Mouse (Mus musculus) CH12.LX (cell line): ENCODE data around the gene Traf4. TPM values are rescaled to one million over a fixed set of nuclear protein-coding genes. Genes with fewer than 3 reads are reported as not detected.

Experiments used
- DNase-seq: peaks from one replicate; pipeline ENCODE4 v3.0.0-alpha.2; 2013; ENCODE audit errors: extremely low read depth
- H3K27ac ChIP-seq: 2 replicates; pipeline ENCODE4 v1.5.1; 2012; ENCODE audit warnings: low read depth, mild to moderate bottlenecking, control low read depth, moderate library complexity; ENCODE audit not compliant: insufficient read depth
- H3K27me3 ChIP-seq: replicated peaks from 2 replicates; pipeline ENCODE3; 2012; ENCODE audit warnings: inconsistent platforms
- H3K36me3 ChIP-seq, 2 experiments: replicated peaks in 1 of 2; 2 replicates each; pipeline versions ENCODE3 to v1.6.1; 2012; ENCODE audit warnings: inconsistent platforms in 1 of 2, low read length in 1 of 2, mild to moderate bottlenecking in 1 of 2, mixed read lengths in 1 of 2, moderate library complexity in 1 of 2; ENCODE audit not compliant: control insufficient read depth in 1 of 2, insufficient read depth in 1 of 2
- H3K4me1 ChIP-seq, 2 experiments: 2 replicates each; pipeline ENCODE4 v1.6.1; 2012; ENCODE audit warnings: inconsistent platforms in 1 of 2, moderate library complexity in 1 of 2; ENCODE audit not compliant: insufficient read depth in 2 of 2, control insufficient read depth in 1 of 2
- H3K4me2 ChIP-seq: 2 replicates; pipeline ENCODE4 v1.6.1; 2012; ENCODE audit warnings: low read depth, mild to moderate bottlenecking, control low read depth; ENCODE audit not compliant: poor library complexity, insufficient read depth, severe bottlenecking
- H3K4me3 ChIP-seq, 3 experiments: fragments of 150-350 bp in 1 of 3; sonication (generic) in 1 of 3; replicated peaks in 1 of 3; 2 replicates each; pipeline versions ENCODE3 to v1.5.1; 2011 to 2012; ENCODE audit warnings: low read depth in 2 of 3, low read length in 2 of 3, mild to moderate bottlenecking in 2 of 3, moderate library complexity in 2 of 3, control low read depth in 1 of 3, improper control_type of control experiment in 1 of 3, inconsistent platforms in 1 of 3, mixed read lengths in 1 of 3; ENCODE audit not compliant: poor library complexity in 1 of 3
- H3K79me2 ChIP-seq: replicated peaks from 2 replicates; pipeline ENCODE4 v1.6.1; 2012; ENCODE audit warnings: mild to moderate bottlenecking, moderate library complexity; ENCODE audit not compliant: control insufficient read depth, poor library complexity, insufficient read depth, severe bottlenecking; ENCODE audit errors: extremely low read depth
- H3K9ac ChIP-seq: 2 replicates; pipeline ENCODE4 v1.6.1; 2012; ENCODE audit warnings: low read depth, mild to moderate bottlenecking, control low read depth, moderate library complexity; ENCODE audit not compliant: insufficient read depth
- H3K9me3 ChIP-seq: replicated peaks from 2 replicates; pipeline ENCODE3; 2012; ENCODE audit warnings: low read length, inconsistent platforms, mixed read lengths
- BHLHE40 ChIP-seq: IDR thresholded peaks from 2 replicates; pipeline ENCODE4 v1.6.1; 2011; ENCODE audit warnings: mild to moderate bottlenecking, low read depth, low read length, improper control_type of control experiment
- CHD1 ChIP-seq: IDR thresholded peaks from 2 replicates; pipeline ENCODE4 v1.6.1; 2012; ENCODE audit warnings: low read depth, low read length, improper control_type of control experiment, inconsistent platforms
- CHD2 ChIP-seq: IDR thresholded peaks from 2 replicates; pipeline ENCODE4 v1.6.1; 2011; ENCODE audit warnings: low read length, improper control_type of control experiment
- CTCF ChIP-seq, 2 experiments: IDR thresholded peaks in 1 of 2; conservative IDR thresholded peaks in 1 of 2; 2 replicates each; pipeline ENCODE4 v1.5.1; 2011 to 2012; ENCODE audit warnings: low read depth in 2 of 2, low read length in 2 of 2, improper control_type of control experiment in 1 of 2, inconsistent platforms in 1 of 2, mild to moderate bottlenecking in 1 of 2, moderate library complexity in 1 of 2
- E2F4 ChIP-seq: IDR thresholded peaks from 2 replicates; pipeline ENCODE4 v1.6.1; 2011; ENCODE audit warnings: low read depth, low read length, improper control_type of control experiment; ENCODE audit not compliant: insufficient replicate concordance
- ELF1 ChIP-seq: IDR thresholded peaks from 2 replicates; pipeline ENCODE4 v1.6.1; 2014; ENCODE audit warnings: low read depth, mild to moderate bottlenecking, inconsistent platforms, low read length, improper control_type of control experiment
- EP300 ChIP-seq: IDR thresholded peaks from 2 replicates; pipeline ENCODE4 v1.6.1; 2011; ENCODE audit warnings: low read length, improper control_type of control experiment
- ETS1 ChIP-seq: conservative IDR thresholded peaks from 2 replicates; pipeline ENCODE4 v1.6.1; 2012; ENCODE audit warnings: low read depth, mild to moderate bottlenecking, inconsistent platforms, low read length, improper control_type of control experiment, moderate library complexity
- GABPA ChIP-seq: IDR thresholded peaks from 2 replicates; pipeline ENCODE4 v1.6.1; 2012; ENCODE audit warnings: low read depth, low read length, improper control_type of control experiment, inconsistent platforms; ENCODE audit not compliant: insufficient replicate concordance
- HCFC1 ChIP-seq: IDR thresholded peaks from 2 replicates; pipeline ENCODE4 v1.6.1; 2012; ENCODE audit warnings: low read depth, mild to moderate bottlenecking, inconsistent platforms, low read length, improper control_type of control experiment
- IRF4 ChIP-seq: IDR thresholded peaks from 2 replicates; pipeline ENCODE4 v1.6.1; 2014; ENCODE audit warnings: low read depth, mild to moderate bottlenecking, inconsistent platforms, low read length, improper control_type of control experiment
- JUN ChIP-seq: IDR thresholded peaks from 2 replicates; pipeline ENCODE4 v1.6.1; 2011; ENCODE audit warnings: low read depth, mild to moderate bottlenecking, low read length, improper control_type of control experiment, moderate library complexity; ENCODE audit not compliant: insufficient read depth
- JUND ChIP-seq: conservative IDR thresholded peaks from 2 replicates; pipeline ENCODE4 v1.6.1; 2011; ENCODE audit warnings: low read depth, low read length, improper control_type of control experiment
- KAT2A ChIP-seq: IDR thresholded peaks from 2 replicates; pipeline ENCODE4 v1.6.1; 2012; ENCODE audit warnings: low read length, improper control_type of control experiment, inconsistent platforms; ENCODE audit not compliant: insufficient replicate concordance
- MAFK ChIP-seq: IDR thresholded peaks from 2 replicates; pipeline ENCODE4 v1.6.1; 2011; ENCODE audit warnings: low read length, improper control_type of control experiment; ENCODE audit not compliant: insufficient replicate concordance
- MAX ChIP-seq: IDR thresholded peaks from 2 replicates; pipeline ENCODE4 v1.6.1; 2011; ENCODE audit warnings: low read length, improper control_type of control experiment
- MAZ ChIP-seq: IDR thresholded peaks from 2 replicates; pipeline ENCODE4 v1.6.1; 2012; ENCODE audit warnings: low read depth, mild to moderate bottlenecking, inconsistent platforms, low read length, improper control_type of control experiment, moderate library complexity
- MEF2A ChIP-seq: IDR thresholded peaks from 2 replicates; pipeline ENCODE4 v1.6.1; 2014; ENCODE audit warnings: low read depth, mild to moderate bottlenecking, inconsistent platforms, low read length, improper control_type of control experiment, borderline replicate concordance
- MXI1 ChIP-seq: IDR thresholded peaks from 2 replicates; pipeline ENCODE4 v1.6.1; 2011; ENCODE audit warnings: mild to moderate bottlenecking, low read depth, low read length, improper control_type of control experiment
- MYC ChIP-seq: IDR thresholded peaks from 2 replicates; pipeline ENCODE4 v1.6.1; 2011; ENCODE audit warnings: low read depth, mild to moderate bottlenecking, improper control_type of control experiment, low read length
- NELFE ChIP-seq: IDR thresholded peaks from 2 replicates; pipeline ENCODE4 v1.6.1; 2011; ENCODE audit warnings: low read depth, low read length, improper control_type of control experiment
- NRF1 ChIP-seq: IDR thresholded peaks from 2 replicates; pipeline ENCODE4 v1.6.1; 2014; ENCODE audit warnings: low read depth, mild to moderate bottlenecking, inconsistent platforms, low read length, improper control_type of control experiment, moderate library complexity
- PAX5 ChIP-seq: IDR thresholded peaks from 2 replicates; pipeline ENCODE4 v1.6.1; 2012; ENCODE audit warnings: low read length, inconsistent platforms, mixed read lengths
- POLR2A ChIP-seq: IDR thresholded peaks from 2 replicates; pipeline ENCODE4 v1.6.1; 2011; ENCODE audit warnings: low read depth, mild to moderate bottlenecking, improper control_type of control experiment, low read length
- POLR2AphosphoS2 ChIP-seq: IDR thresholded peaks from 2 replicates; pipeline ENCODE4 v1.6.1; 2011; ENCODE audit warnings: low read depth, low read length, improper control_type of control experiment
- RAD21 ChIP-seq: IDR thresholded peaks from 2 replicates; pipeline ENCODE4 v1.6.1; 2011; ENCODE audit warnings: low read depth, mild to moderate bottlenecking, low read length, improper control_type of control experiment, moderate library complexity
- RCOR1 ChIP-seq: conservative IDR thresholded peaks from 2 replicates; pipeline ENCODE4 v1.6.1; 2012; ENCODE audit warnings: low read depth, mild to moderate bottlenecking, inconsistent platforms, low read length, improper control_type of control experiment
- SIN3A ChIP-seq: IDR thresholded peaks from 2 replicates; pipeline ENCODE4 v1.6.1; 2012; ENCODE audit warnings: low read length, improper control_type of control experiment, inconsistent platforms
- SMC3 ChIP-seq: IDR thresholded peaks from 2 replicates; pipeline ENCODE4 v1.6.1; 2011; ENCODE audit warnings: low read depth, low read length, improper control_type of control experiment
- TBP ChIP-seq: conservative IDR thresholded peaks from 2 replicates; pipeline ENCODE4 v1.6.1; 2011; ENCODE audit warnings: low read depth, low read length, improper control_type of control experiment
- TCF12 ChIP-seq: IDR thresholded peaks from 2 replicates; pipeline ENCODE4 v1.6.1; 2014; ENCODE audit warnings: low read depth, mild to moderate bottlenecking, inconsistent platforms, low read length, improper control_type of control experiment
- UBTF ChIP-seq: IDR thresholded peaks from 2 replicates; pipeline ENCODE4 v1.6.1; 2012; ENCODE audit warnings: low read depth, mild to moderate bottlenecking, inconsistent platforms, low read length, improper control_type of control experiment, moderate library complexity
- USF1 ChIP-seq: IDR thresholded peaks from 2 replicates; pipeline ENCODE4 v1.6.1; 2014; ENCODE audit warnings: low read depth, mild to moderate bottlenecking, inconsistent platforms, low read length, improper control_type of control experiment
- USF2 ChIP-seq: conservative IDR thresholded peaks from 2 replicates; pipeline ENCODE4 v1.6.1; 2011; ENCODE audit warnings: low read depth, low read length, improper control_type of control experiment
- ZC3H11A ChIP-seq: IDR thresholded peaks from 2 replicates; pipeline ENCODE4 v1.6.1; 2012; ENCODE audit warnings: low read depth, mild to moderate bottlenecking, inconsistent platforms, low read length, improper control_type of control experiment
- ZKSCAN1 ChIP-seq: IDR thresholded peaks from 2 replicates; pipeline ENCODE4 v1.6.1; 2012; ENCODE audit warnings: low read depth, inconsistent platforms, low read length, improper control_type of control experiment, borderline replicate concordance
- ZMIZ1 ChIP-seq: IDR thresholded peaks from 2 replicates; pipeline ENCODE4 v1.6.1; 2012; ENCODE audit warnings: low read depth, mild to moderate bottlenecking, inconsistent platforms, low read length, improper control_type of control experiment
- ZNF384 ChIP-seq: IDR thresholded peaks from 2 replicates; pipeline ENCODE4 v1.6.1; 2012; ENCODE audit warnings: low read depth, low read length, improper control_type of control experiment, inconsistent platforms
- dilution Hi-C: fragments of 300-500 bp; cut with MboI; formaldehyde crosslinking; loops from 2 replicates; pipeline ENCODE4 v1.14.3; 2020; ENCODE audit warnings: low sequenced_read_pairs; ENCODE audit not compliant: extremely low pct_unique_long_range_greater_than_20kb, extremely low pct_ligation_motif_present
- in situ Hi-C: fragments of 300-500 bp; cut with MboI; formaldehyde crosslinking; loops from 3 replicates; pipeline ENCODE4 v1.14.3; 2019; ENCODE audit warnings: low sequenced_read_pairs, low pct_ligation_motif_present, low pct_unique_long_range_greater_than_20kb, mixed read lengths
- polyA plus RNA-seq: library from polyadenylated mRNA; unstranded; fragments of >175 nt; gene quantifications from 2 replicates; pipeline ENCODE4 v1.2.1, GENCODE M21; 2012; ENCODE audit warnings: low read depth; ENCODE audit not compliant: insufficient read length
- total RNA-seq, 2 experiments: library from RNA; depleted of rRNA; stranded (reverse); fragments of 300-350 nt in 1 of 2; fragments of >200 nt in 1 of 2; gene quantifications; 2 replicates each; pipeline ENCODE4 v1.2.3; 2012 to 2014

Traf4 gene
- total and polyA plus RNA-seq, 3 experiments = 20.8 to 68.7 (median 55.9) TPM

DNA sequence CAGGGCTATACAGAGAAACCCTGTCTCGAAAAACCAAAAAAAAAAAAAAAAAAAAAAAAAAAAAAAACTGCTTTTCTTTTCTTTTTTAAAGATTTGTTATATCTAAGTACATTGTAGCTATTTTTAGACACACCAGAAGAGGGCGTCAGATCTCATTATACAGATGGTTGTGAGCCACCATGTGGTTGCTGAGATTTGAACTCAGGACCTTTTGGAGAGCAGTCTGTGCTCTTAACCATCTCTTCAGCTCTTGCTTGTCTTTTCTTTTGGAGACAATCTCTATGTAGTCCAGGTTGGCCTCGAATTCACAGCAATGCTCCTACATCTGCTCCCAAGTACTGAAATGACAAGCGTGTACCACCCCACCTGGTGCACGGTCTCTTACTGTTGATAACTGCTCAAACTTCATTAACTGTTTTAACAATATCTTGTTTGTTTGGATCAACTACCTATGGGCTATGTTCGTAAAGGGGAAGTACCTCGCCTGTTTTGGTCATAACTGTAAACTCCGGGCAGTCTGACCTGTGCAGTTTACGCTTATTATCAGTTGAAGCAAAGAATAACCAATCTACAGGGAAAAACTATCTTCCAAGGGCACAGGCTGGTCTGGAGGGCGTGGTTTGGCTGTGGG, 10.5 kb upstream of the Traf4 start:
- H3K4me1 ChIP-seq = peaks cover 7 to 64% of the 10 kb centered on the region in 2 experiments
- dilution Hi-C loops = no loop called here

DNA sequence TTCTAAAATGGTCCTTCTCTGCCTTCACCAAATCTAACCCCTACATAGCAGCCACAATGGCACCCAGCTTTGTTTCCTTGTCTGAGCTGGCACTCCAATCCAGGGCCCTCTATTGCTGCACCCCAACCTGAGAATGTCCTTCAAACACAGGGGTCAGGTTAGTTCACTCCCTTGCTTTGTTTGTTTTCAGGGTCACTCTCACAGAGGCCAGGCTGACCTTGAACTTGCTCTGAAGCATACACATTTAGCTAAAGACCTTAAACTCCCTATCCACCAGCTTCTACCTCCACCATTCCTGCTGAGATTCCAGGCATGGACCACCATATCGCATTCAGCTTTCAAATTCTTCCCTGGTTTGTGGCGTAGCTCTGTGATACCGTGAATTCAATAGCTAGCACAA, 9.1 kb upstream of the Traf4 start:
- dilution Hi-C loops = no loop called here
- H3K36me3 ChIP-seq = peaks cover 3 to 32% of the 10 kb centered on the region in 2 experiments

More for the DNA sequence above, 10.5 kb upstream of the Traf4 start:
- Histone ChIP-seq H3K4me3 (peak overlapping the region; percentile 65 to 72 (median 66)), H3K36me3 (peaks cover 17 to 39% of the 10 kb centered on the region in 2 experiments), H3K9me3 (peaks cover 2% of the 10 kb centered on the region), H3K4me2 (peak overlapping the region; percentile 73), H3K27ac (peak overlapping the region; percentile 94), H3K27me3 (no peaks in the 10 kb centered on the region), H3K79me2 (peaks cover 15% of the 10 kb centered on the region), H3K9ac (no peak overlapping the region)
- peak; percentile 74 for DNase-seq
- no peak; the same call in 1 of the 2 replicates for TF ChIP-seq RAD21
- TF ChIP-seq MXI1 = peak; percentile 67
- no peak for TF ChIP-seq PAX5
- peak; percentile 27 for TF ChIP-seq SMC3
- TF ChIP-seq KAT2A = no peak
- TF ChIP-seq ZMIZ1 = no peak
- peak; percentile 53 for TF ChIP-seq ETS1
- TF ChIP-seq TBP = no peak
- no peak for TF ChIP-seq NRF1
- TF ChIP-seq ZC3H11A = no peak
- TF ChIP-seq CHD1 = no peak
- peak; percentile 95 for TF ChIP-seq MEF2A
- peak; percentile 10 to 66; a peak in 2 of 4 replicates for TF ChIP-seq CTCF (conservative IDR thresholded peaks at IDR 0.05 in 1 of 2, IDR thresholded peaks at IDR 0.05 in 1 of 2; ENCODE audit: low read depth in 2 of 2, low read length in 2 of 2)
- TF ChIP-seq ELF1 = no peak
- no peak; the same call in 1 of the 2 replicates for TF ChIP-seq BHLHE40
- TF ChIP-seq USF1 = no peak
- peak; percentile 51; the same call in 1 of the 2 replicates for TF ChIP-seq JUN
- peak; percentile 85 for TF ChIP-seq IRF4
- no peak for TF ChIP-seq MAFK
- peak; percentile 56; the same call in 1 of the 2 replicates for TF ChIP-seq EP300
- no peak for TF ChIP-seq CHD2
- no peak for TF ChIP-seq USF2
- peak; percentile 77 for TF ChIP-seq MAX
- TF ChIP-seq HCFC1 = no peak; the same call in 1 of the 2 replicates
- no peak for TF ChIP-seq RCOR1
- no peak for TF ChIP-seq SIN3A
- no peak for TF ChIP-seq GABPA
- no peak for TF ChIP-seq POLR2AphosphoS2
- no peak for TF ChIP-seq ZKSCAN1
- peak; percentile 79 for TF ChIP-seq ZNF384
- peak; percentile 80 for TF ChIP-seq JUND
- TF ChIP-seq TCF12 = peak; percentile 42; the same call in 1 of the 2 replicates
- TF ChIP-seq UBTF = no peak
- TF ChIP-seq MYC = peak; percentile 95
- 0 out of 2 replicates have a peak, but pooled peaks have one; percentile 13 for TF ChIP-seq E2F4
- TF ChIP-seq NELFE = no peak
- no peak for TF ChIP-seq MAZ
- no peak for TF ChIP-seq POLR2A
- in situ Hi-C loops = loop anchor here (5.0 to 10.0 kb wide), 3 partner anchors 119 to 349 kb away; no protein-coding TSS in a partner anchor

More for the DNA sequence above, 9.1 kb upstream of the Traf4 start:
- H3K9me3 ChIP-seq = peaks cover 2% of the 10 kb centered on the region
- no peak overlapping the region for H3K27ac ChIP-seq
- in situ Hi-C loops = loop anchor here (10.0 kb wide), 1 partner anchor 150 kb away; no protein-coding TSS in a partner anchor
- H3K4me1 ChIP-seq = peaks cover under 1 to 60% of the 10 kb centered on the region in 2 experiments
- H3K79me2 ChIP-seq = peaks cover 2% of the 10 kb centered on the region; the same call in 1 of the 2 replicates
- no peaks in the 10 kb centered on the region for H3K27me3 ChIP-seq
- no peak overlapping the region for H3K9ac ChIP-seq
- no peak for TF ChIP-seq ZMIZ1
- TF ChIP-seq EP300 = no peak
- no peak for TF ChIP-seq ZNF384
- TF ChIP-seq UBTF = no peak
- no peak for TF ChIP-seq SIN3A
- no peak for TF ChIP-seq JUND
- TF ChIP-seq CHD1 = no peak
- TF ChIP-seq KAT2A = no peak
- TF ChIP-seq RAD21 = no peak
- TF ChIP-seq TCF12 = no peak
- TF ChIP-seq ETS1 = no peak
- no peak for TF ChIP-seq CHD2
- TF ChIP-seq NRF1 = no peak
- no peak for DNase-seq
- H3K4me2 ChIP-seq = no peak overlapping the region
- no peak overlapping the region for H3K4me3 ChIP-seq
